Comparison of ENCODE assay signal across 8 mouse cellular contexts in genomic region chr1:131528561-131529166, GRCm38 (mm10). TPM values are rescaled to one million over a fixed set of nuclear protein-coding genes. Genes with fewer than 3 reads are reported as not detected.
DNase-seq lines count a peak whose midpoint lies in the region; ATAC-seq and TF ChIP-seq lines count a peak whose summit lies in the region.

No protein-coding gene starts in this region.

- no peak for TF ChIP-seq CTCF in C2C12 (IDR thresholded peaks at IDR 0.05; ENCODE audit: control insufficient read depth, insufficient read depth, insufficient read length)
- TF ChIP-seq CTCF in small intestine, adult 2 months (IDR thresholded peaks at IDR 0.05; ENCODE audit: extremely low read depth, insufficient read length, insufficient replicate concordance, low read depth, low read length), result no peak

- peaks cover 4% of the 10 kb centered on the region for H3K36me3 ChIP-seq in C2C12 (ENCODE audit: control insufficient read depth, insufficient read depth)
- H3K36me3 ChIP-seq in forebrain, embryonic 10.5 days (replicated peaks), result peaks cover 8% of the 10 kb centered on the region; the same call in 1 of the 2 replicates
- no peaks in the 10 kb centered on the region for H3K36me3 ChIP-seq in small intestine, adult 2 months (ENCODE audit: control insufficient read depth, insufficient read depth, low read length)

- H3K4me3 ChIP-seq in C2C12 (ENCODE audit: insufficient read depth, poor library complexity, severe bottlenecking), result peak overlapping the region; percentile 89
- H3K4me3 ChIP-seq in forebrain, embryonic 10.5 days, result peak overlapping the region; percentile 87
- peak overlapping the region; percentile 94; the same call in 1 of the 2 replicates for H3K4me3 ChIP-seq in small intestine, adult 2 months (ENCODE audit: low read depth, low read length)

- peak overlapping the region; percentile 94 for H3K27ac ChIP-seq in forebrain, embryonic 10.5 days
- H3K27ac ChIP-seq in small intestine, adult 2 months (ENCODE audit: insufficient read depth, low read depth, low read length), result no peak overlapping the region

- DNase-seq in cerebellum, adult 9-10 months, result peak; percentile 58
- peak; percentile 22 for DNase-seq in forebrain, embryonic 10.5 days (ENCODE audit: extremely low spot score, low spot score)
- DNase-seq in liver, result peak; percentile 14
- DNase-seq in cerebellum, postnatal 4 days (ENCODE audit: low spot score in 2 of 2), result no peak
- DNase-seq in left cerebral cortex, adult 11 months (ENCODE audit: low spot score), result no peak

- no peak for ATAC-seq in cerebellum, adult (ENCODE audit: insufficient number of reproducible peaks, low FRiP score, low TSS enrichment)

- H3ac ChIP-seq in C2C12 (ENCODE audit: control insufficient read depth, insufficient read length, low read depth), result peak overlapping the region; percentile 45

- WGBS in forebrain, embryonic 10.5 days, result 2% methylated on average over 9 of the region's 9 CpGs
- WGBS in small intestine, adult 2 months, result under 1% methylated on average over 9 of the region's 9 CpGs

- H3K9me3 ChIP-seq in forebrain, embryonic 10.5 days, result no peaks in the 10 kb centered on the region

- H3K27me3 ChIP-seq in C2C12 (ENCODE audit: control insufficient read depth, insufficient read depth, insufficient read length), result no peaks in the 10 kb centered on the region
- H3K27me3 ChIP-seq in forebrain, embryonic 10.5 days (ENCODE audit: poor library complexity, severe bottlenecking), result no peaks in the 10 kb centered on the region
- no peaks in the 10 kb centered on the region for H3K27me3 ChIP-seq in small intestine, adult 2 months (ENCODE audit: control insufficient read depth, insufficient read depth, low read length)

- peaks cover 32% of the 10 kb centered on the region for H3K79me3 ChIP-seq in C2C12 (ENCODE audit: low read depth)

- TF ChIP-seq POLR2A in small intestine, adult 2 months (IDR thresholded peaks at IDR 0.05; ENCODE audit: low read depth, low read length), result no peak

- H3K79me2 ChIP-seq in C2C12 (ENCODE audit: control insufficient read depth, insufficient read depth), result peaks cover 44% of the 10 kb centered on the region

- H3K4me1 ChIP-seq in forebrain, embryonic 10.5 days, result peaks cover 57% of the 10 kb centered on the region
- peaks cover 2% of the 10 kb centered on the region for H3K4me1 ChIP-seq in small intestine, adult 2 months (ENCODE audit: control insufficient read depth, insufficient read depth, insufficient read length, low read length)

TF ChIP-seq in C2C12, 6 proteins besides CTCF, POLR2A, EP300 and RAD21:
- no peak for TF ChIP-seq FOSL1 (IDR thresholded peaks at IDR 0.05; ENCODE audit: insufficient read depth, low read length, poor library complexity, severe bottlenecking)
- no peak for TF ChIP-seq MYOD1 (IDR thresholded peaks at IDR 0.05; ENCODE audit: control insufficient read depth, insufficient read length, low read depth)
- peak; percentile 70 for TF ChIP-seq MAX (IDR thresholded peaks at IDR 0.05)
- TF ChIP-seq MYOG (IDR thresholded peaks at IDR 0.05; ENCODE audit: control insufficient read depth, extremely low read depth, insufficient read length), result no peak
- peak; percentile 18 for TF ChIP-seq USF1 (IDR thresholded peaks at IDR 0.05; ENCODE audit: low read depth)
- TF ChIP-seq CEBPB (IDR thresholded peaks at IDR 0.05; ENCODE audit: low read depth), result no peak

RNA-seq across cellular contexts. Expression of gene Fam72a, which starts 1.0 kb away (rescaled TPM):
- 3.1 TPM for polyA plus RNA-seq in C2C12 (2012; fragmentation: generic; extraction: Trizol)
- polyA plus RNA-seq in forebrain, embryonic 10.5 days (2016; fragmentation: Nextera tagmentation; extraction: Ambion mirVana), result 5.3 and 5.7 TPM in 2 replicates
- polyA plus RNA-seq in small intestine, adult 2 months (2012; rRNA removed), result 0.08 and 0.14 TPM in 2 replicates

RNA-seq across cellular contexts. Expression of gene Srgap2, which starts 1.5 kb away (rescaled TPM):
- 10.5 TPM for polyA plus RNA-seq in C2C12 (2012; fragmentation: generic; extraction: Trizol)
- 19.1 and 21.2 TPM in 2 replicates for polyA plus RNA-seq in forebrain, embryonic 10.5 days (2016; fragmentation: Nextera tagmentation; extraction: Ambion mirVana)
- polyA plus RNA-seq in small intestine, adult 2 months (2012; rRNA removed), result 2.8 and 5.6 TPM in 2 replicates

Comparison
In these comparisons a context has a peak if more than half of its experiments do, and no peak if none do; other contexts are left out.
1. DNase-seq: peak in cerebellum, adult 9-10 months (single experiment), forebrain, embryonic 10.5 days (single experiment) and liver (single experiment); none in cerebellum, postnatal 4 days (0 of 2) and left cerebral cortex, adult 11 months (single experiment).
2. Peak in every context shown above with its lines, with median percentiles within 50 percentile points of each other: H3K4me3 ChIP-seq.